Mouse (Mus musculus): ENCODE data around the gene Creb5.

GRCm38 (mm10) chr6:53653706-53654360 is 366.8 kb downstream of the Creb5 start:
- TF ChIP-seq CTCF (IDR thresholded peaks at IDR 0.05): no peak
- no peak for TF ChIP-seq POLR2A (IDR thresholded peaks at IDR 0.05; ENCODE audit: insufficient read depth, low read depth, low read length)

All from heart, adult 2 months (tissue).